Mouse (Mus musculus) layer of hippocampus, postnatal 14 days (tissue): ENCODE data around the gene Ncor1. TPM values are rescaled to one million over a fixed set of nuclear protein-coding genes. Genes with fewer than 3 reads are reported as not detected.

Experiments
- DNase-seq, 2 experiments: peaks; one replicate each; pipeline ENCODE4 v3.0.0; 2021 to 2022; ENCODE audit warnings: low spot score in 2 of 2, mixed read lengths in 1 of 2
- total RNA-seq, 2 experiments: library from RNA; stranded (reverse); gene quantifications; 2 replicates each; pipeline ENCODE4 v1.2.3; 2021

Ncor1 gene
- total RNA-seq, 2 experiments from 2014 or later = 267 to 274 TPM

- DNase-seq = no peak
Observed at GRCm38 (mm10) chr11:62270851-62271250, 187.5 kb downstream of the Ncor1 start.

- DNase-seq = no peak
Observed at GRCm38 (mm10) chr11:62269097-62269496, 189.2 kb downstream of the Ncor1 start.

- DNase-seq = no peak
Observed at GRCm38 (mm10) chr11:62268381-62268780, 190.0 kb downstream of the Ncor1 start.

DNA sequence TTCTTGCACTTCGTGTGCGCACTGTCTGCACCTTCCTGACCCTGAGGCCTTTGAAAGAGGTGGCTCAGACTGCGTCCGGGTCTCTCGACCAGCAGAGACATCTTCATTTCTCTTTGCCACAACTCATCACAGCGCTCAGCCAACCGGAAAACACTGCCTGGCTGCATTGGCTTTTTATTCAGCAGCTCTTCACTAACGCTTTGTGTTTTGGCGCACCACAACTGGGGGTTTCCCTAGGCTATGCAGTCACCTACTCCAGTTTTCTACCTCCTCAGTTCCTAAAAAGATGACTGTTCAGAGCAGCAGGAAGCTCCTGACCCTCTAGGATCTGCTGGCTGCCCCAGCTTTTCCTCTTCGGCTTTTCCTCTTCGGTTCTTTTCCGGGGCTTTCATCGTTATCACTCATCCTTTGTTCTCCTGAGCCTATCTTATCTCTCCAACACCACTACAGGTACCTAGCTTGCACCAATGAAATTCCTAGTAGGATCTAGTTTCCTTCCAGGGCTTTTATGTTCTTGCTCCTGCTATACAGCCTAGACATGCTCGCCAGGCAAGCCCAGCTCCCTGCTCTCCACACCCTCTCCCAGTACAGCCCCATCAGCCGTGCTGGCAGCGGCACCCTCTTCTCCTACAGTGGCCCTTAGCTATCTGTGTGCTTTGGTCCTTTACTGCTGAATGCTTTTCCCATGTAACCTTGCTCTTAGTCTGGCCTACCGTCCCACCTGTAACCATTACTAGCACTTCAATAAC, 191.7 kb downstream of the Ncor1 start:
- DNase-seq = no peak

Other genes starting within 250 kb of the Ncor1 start
- gene Adora2b, start 209.6 kb downstream of the Ncor1 start, total RNA-seq = 1 to 10 TPM; 8.0 to 9.5 TPM
- 10 to 100 TPM; 15.0 to 20.0 TPM for gene Zswim7, start 177.2 kb downstream of the Ncor1 start, total RNA-seq
- gene Ttc19, start 177.1 kb downstream of the Ncor1 start, total RNA-seq = 10 to 100 TPM; 81.3 to 92.1 TPM
- 1 to 10 TPM; 6.6 to 7.1 TPM for gene Pigl, start 81 bp downstream of the Ncor1 start, total RNA-seq
- gene Cenpv, start 80.7 kb upstream of the Ncor1 start, total RNA-seq = 10 to 100 TPM; 37.4 to 38.5 TPM
- 1,000 to 10,000 TPM; 1,675 to 1,723 TPM for gene Ubb, start 92.6 kb upstream of the Ncor1 start, total RNA-seq
- gene Trpv2, start 115.9 kb upstream of the Ncor1 start, total RNA-seq = 10 to 100 TPM; 18.4 to 21.5 TPM
- gene Lrrc75a, start 190.0 kb upstream of the Ncor1 start, total RNA-seq = 10 to 100 TPM in 1 of 2 experiments, 1 to 10 TPM in 1; 9.5 to 11.3 TPM
- 10 to 100 TPM; 14.8 to 17.2 TPM for gene Mmgt2, start 190.1 kb upstream of the Ncor1 start, total RNA-seq